Mouse (Mus musculus) CH12.LX (cell line): ENCODE measurements around the gene Grm7. TPM values are rescaled to one million over a fixed set of nuclear protein-coding genes. Genes with fewer than 3 reads are reported as not detected.

Source experiments
- DNase-seq: peaks from one replicate; pipeline ENCODE4 v3.0.0-alpha.2; 2013; ENCODE audit errors: extremely low read depth
- H3K27ac ChIP-seq: 2 replicates; pipeline ENCODE4 v1.5.1; 2012; ENCODE audit warnings: low read depth, mild to moderate bottlenecking, control low read depth, moderate library complexity; ENCODE audit not compliant: insufficient read depth
- H3K27me3 ChIP-seq: replicated peaks from 2 replicates; pipeline ENCODE3; 2012; ENCODE audit warnings: inconsistent platforms
- H3K36me3 ChIP-seq, 2 experiments: replicated peaks in 1 of 2; 2 replicates each; pipeline versions ENCODE3 to v1.6.1; 2012; ENCODE audit warnings: inconsistent platforms in 1 of 2, low read length in 1 of 2, mild to moderate bottlenecking in 1 of 2, mixed read lengths in 1 of 2, moderate library complexity in 1 of 2; ENCODE audit not compliant: control insufficient read depth in 1 of 2, insufficient read depth in 1 of 2
- H3K4me1 ChIP-seq, 2 experiments: 2 replicates each; pipeline ENCODE4 v1.6.1; 2012; ENCODE audit warnings: inconsistent platforms in 1 of 2, moderate library complexity in 1 of 2; ENCODE audit not compliant: insufficient read depth in 2 of 2, control insufficient read depth in 1 of 2
- H3K4me2 ChIP-seq: 2 replicates; pipeline ENCODE4 v1.6.1; 2012; ENCODE audit warnings: low read depth, mild to moderate bottlenecking, control low read depth; ENCODE audit not compliant: poor library complexity, insufficient read depth, severe bottlenecking
- H3K4me3 ChIP-seq, 3 experiments: fragments of 150-350 bp in 1 of 3; sonication (generic) in 1 of 3; replicated peaks in 1 of 3; 2 replicates each; pipeline versions ENCODE3 to v1.5.1; 2011 to 2012; ENCODE audit warnings: low read depth in 2 of 3, low read length in 2 of 3, mild to moderate bottlenecking in 2 of 3, moderate library complexity in 2 of 3, control low read depth in 1 of 3, improper control_type of control experiment in 1 of 3, inconsistent platforms in 1 of 3, mixed read lengths in 1 of 3; ENCODE audit not compliant: poor library complexity in 1 of 3
- H3K79me2 ChIP-seq: replicated peaks from 2 replicates; pipeline ENCODE4 v1.6.1; 2012; ENCODE audit warnings: mild to moderate bottlenecking, moderate library complexity; ENCODE audit not compliant: control insufficient read depth, poor library complexity, insufficient read depth, severe bottlenecking; ENCODE audit errors: extremely low read depth
- H3K9ac ChIP-seq: 2 replicates; pipeline ENCODE4 v1.6.1; 2012; ENCODE audit warnings: low read depth, mild to moderate bottlenecking, control low read depth, moderate library complexity; ENCODE audit not compliant: insufficient read depth
- H3K9me3 ChIP-seq: replicated peaks from 2 replicates; pipeline ENCODE3; 2012; ENCODE audit warnings: low read length, inconsistent platforms, mixed read lengths
- CHD1 ChIP-seq: IDR thresholded peaks from 2 replicates; pipeline ENCODE4 v1.6.1; 2012; ENCODE audit warnings: low read depth, low read length, improper control_type of control experiment, inconsistent platforms
- E2F4 ChIP-seq: IDR thresholded peaks from 2 replicates; pipeline ENCODE4 v1.6.1; 2011; ENCODE audit warnings: low read depth, low read length, improper control_type of control experiment; ENCODE audit not compliant: insufficient replicate concordance
- ELF1 ChIP-seq: IDR thresholded peaks from 2 replicates; pipeline ENCODE4 v1.6.1; 2014; ENCODE audit warnings: low read depth, mild to moderate bottlenecking, inconsistent platforms, low read length, improper control_type of control experiment
- ETS1 ChIP-seq: conservative IDR thresholded peaks from 2 replicates; pipeline ENCODE4 v1.6.1; 2012; ENCODE audit warnings: low read depth, mild to moderate bottlenecking, inconsistent platforms, low read length, improper control_type of control experiment, moderate library complexity
- HCFC1 ChIP-seq: IDR thresholded peaks from 2 replicates; pipeline ENCODE4 v1.6.1; 2012; ENCODE audit warnings: low read depth, mild to moderate bottlenecking, inconsistent platforms, low read length, improper control_type of control experiment
- JUN ChIP-seq: IDR thresholded peaks from 2 replicates; pipeline ENCODE4 v1.6.1; 2011; ENCODE audit warnings: low read depth, mild to moderate bottlenecking, low read length, improper control_type of control experiment, moderate library complexity; ENCODE audit not compliant: insufficient read depth
- KAT2A ChIP-seq: IDR thresholded peaks from 2 replicates; pipeline ENCODE4 v1.6.1; 2012; ENCODE audit warnings: low read length, improper control_type of control experiment, inconsistent platforms; ENCODE audit not compliant: insufficient replicate concordance
- MAFK ChIP-seq: IDR thresholded peaks from 2 replicates; pipeline ENCODE4 v1.6.1; 2011; ENCODE audit warnings: low read length, improper control_type of control experiment; ENCODE audit not compliant: insufficient replicate concordance
- MAX ChIP-seq: IDR thresholded peaks from 2 replicates; pipeline ENCODE4 v1.6.1; 2011; ENCODE audit warnings: low read length, improper control_type of control experiment
- MAZ ChIP-seq: IDR thresholded peaks from 2 replicates; pipeline ENCODE4 v1.6.1; 2012; ENCODE audit warnings: low read depth, mild to moderate bottlenecking, inconsistent platforms, low read length, improper control_type of control experiment, moderate library complexity
- MEF2A ChIP-seq: IDR thresholded peaks from 2 replicates; pipeline ENCODE4 v1.6.1; 2014; ENCODE audit warnings: low read depth, mild to moderate bottlenecking, inconsistent platforms, low read length, improper control_type of control experiment, borderline replicate concordance
- MYC ChIP-seq: IDR thresholded peaks from 2 replicates; pipeline ENCODE4 v1.6.1; 2011; ENCODE audit warnings: low read depth, mild to moderate bottlenecking, improper control_type of control experiment, low read length
- NELFE ChIP-seq: IDR thresholded peaks from 2 replicates; pipeline ENCODE4 v1.6.1; 2011; ENCODE audit warnings: low read depth, low read length, improper control_type of control experiment
- PAX5 ChIP-seq: IDR thresholded peaks from 2 replicates; pipeline ENCODE4 v1.6.1; 2012; ENCODE audit warnings: low read length, inconsistent platforms, mixed read lengths
- POLR2A ChIP-seq: IDR thresholded peaks from 2 replicates; pipeline ENCODE4 v1.6.1; 2011; ENCODE audit warnings: low read depth, mild to moderate bottlenecking, improper control_type of control experiment, low read length
- POLR2AphosphoS2 ChIP-seq: IDR thresholded peaks from 2 replicates; pipeline ENCODE4 v1.6.1; 2011; ENCODE audit warnings: low read depth, low read length, improper control_type of control experiment
- RCOR1 ChIP-seq: conservative IDR thresholded peaks from 2 replicates; pipeline ENCODE4 v1.6.1; 2012; ENCODE audit warnings: low read depth, mild to moderate bottlenecking, inconsistent platforms, low read length, improper control_type of control experiment
- SIN3A ChIP-seq: IDR thresholded peaks from 2 replicates; pipeline ENCODE4 v1.6.1; 2012; ENCODE audit warnings: low read length, improper control_type of control experiment, inconsistent platforms
- SMC3 ChIP-seq: IDR thresholded peaks from 2 replicates; pipeline ENCODE4 v1.6.1; 2011; ENCODE audit warnings: low read depth, low read length, improper control_type of control experiment
- TCF12 ChIP-seq: IDR thresholded peaks from 2 replicates; pipeline ENCODE4 v1.6.1; 2014; ENCODE audit warnings: low read depth, mild to moderate bottlenecking, inconsistent platforms, low read length, improper control_type of control experiment
- UBTF ChIP-seq: IDR thresholded peaks from 2 replicates; pipeline ENCODE4 v1.6.1; 2012; ENCODE audit warnings: low read depth, mild to moderate bottlenecking, inconsistent platforms, low read length, improper control_type of control experiment, moderate library complexity
- USF1 ChIP-seq: IDR thresholded peaks from 2 replicates; pipeline ENCODE4 v1.6.1; 2014; ENCODE audit warnings: low read depth, mild to moderate bottlenecking, inconsistent platforms, low read length, improper control_type of control experiment
- USF2 ChIP-seq: conservative IDR thresholded peaks from 2 replicates; pipeline ENCODE4 v1.6.1; 2011; ENCODE audit warnings: low read depth, low read length, improper control_type of control experiment
- ZKSCAN1 ChIP-seq: IDR thresholded peaks from 2 replicates; pipeline ENCODE4 v1.6.1; 2012; ENCODE audit warnings: low read depth, inconsistent platforms, low read length, improper control_type of control experiment, borderline replicate concordance
- ZMIZ1 ChIP-seq: IDR thresholded peaks from 2 replicates; pipeline ENCODE4 v1.6.1; 2012; ENCODE audit warnings: low read depth, mild to moderate bottlenecking, inconsistent platforms, low read length, improper control_type of control experiment
- ZNF384 ChIP-seq: IDR thresholded peaks from 2 replicates; pipeline ENCODE4 v1.6.1; 2012; ENCODE audit warnings: low read depth, low read length, improper control_type of control experiment, inconsistent platforms
- dilution Hi-C: fragments of 300-500 bp; cut with MboI; formaldehyde crosslinking; loops from 2 replicates; pipeline ENCODE4 v1.14.3; 2020; ENCODE audit warnings: low sequenced_read_pairs; ENCODE audit not compliant: extremely low pct_unique_long_range_greater_than_20kb, extremely low pct_ligation_motif_present
- in situ Hi-C: fragments of 300-500 bp; cut with MboI; formaldehyde crosslinking; loops from 3 replicates; pipeline ENCODE4 v1.14.3; 2019; ENCODE audit warnings: low sequenced_read_pairs, low pct_ligation_motif_present, low pct_unique_long_range_greater_than_20kb, mixed read lengths
- polyA plus RNA-seq: library from polyadenylated mRNA; unstranded; fragments of >175 nt; gene quantifications from 2 replicates; pipeline ENCODE4 v1.2.1, GENCODE M21; 2012; ENCODE audit warnings: low read depth; ENCODE audit not compliant: insufficient read length
- total RNA-seq, 2 experiments: library from RNA; depleted of rRNA; stranded (reverse); fragments of 300-350 nt in 1 of 2; fragments of >200 nt in 1 of 2; gene quantifications; 2 replicates each; pipeline ENCODE4 v1.2.3; 2012 to 2014

Grm7 gene
- total and polyA plus RNA-seq, 3 experiments = not detected

DNA sequence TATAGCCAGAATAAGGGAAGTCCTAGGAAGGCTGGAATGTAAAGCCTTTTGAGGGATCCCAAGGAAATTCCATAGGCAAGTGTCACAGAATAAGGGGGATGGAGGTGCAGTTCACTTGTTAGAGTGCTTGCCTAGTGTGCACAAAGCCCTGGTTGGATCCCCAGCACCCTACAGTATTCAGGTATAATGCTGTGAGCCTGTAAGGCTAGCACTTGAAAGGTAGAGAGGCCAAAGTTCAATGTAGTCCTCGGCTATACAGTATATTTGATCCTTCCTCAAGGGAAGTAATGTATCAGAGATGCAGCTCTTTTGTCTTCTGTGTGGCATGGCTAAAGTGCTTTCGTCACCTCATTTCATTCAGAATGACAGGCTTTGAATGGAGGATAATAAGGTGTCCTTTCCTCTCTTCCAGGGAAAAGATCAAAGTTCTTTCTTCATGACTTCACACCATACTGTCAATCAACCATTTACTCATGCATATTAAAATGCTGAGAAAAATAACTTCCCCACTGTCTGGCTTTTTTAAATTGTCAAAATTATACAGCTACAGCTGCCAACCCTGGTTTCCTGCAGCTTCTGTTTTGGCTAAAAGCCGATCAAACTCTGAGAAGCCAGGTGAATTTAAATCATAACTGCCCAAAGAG lies 658.7 kb downstream of the Grm7 start:
- no peaks in the 10 kb centered on the region for H3K79me2 ChIP-seq
- peaks cover 45% of the 10 kb centered on the region for H3K9me3 ChIP-seq
- no peak overlapping the region for H3K27ac ChIP-seq
- no peaks in the 10 kb centered on the region for H3K36me3 ChIP-seq
- TF ChIP-seq ZNF384 (no peak), MAZ (no peak), USF1 (no peak), E2F4 (no peak), MYC (no peak), RCOR1 (no peak), POLR2A (no peak), ETS1 (no peak), TCF12 (no peak), USF2 (no peak), MAX (no peak), JUN (no peak), ZKSCAN1 (no peak), MAFK (no peak), ZMIZ1 (no peak), CHD1 (no peak), KAT2A (no peak), ELF1 (no peak), SMC3 (no peak), UBTF (no peak)
- H3K4me3 ChIP-seq = no peak overlapping the region
- H3K4me2 ChIP-seq = no peak overlapping the region
- H3K9ac ChIP-seq = no peak overlapping the region
- no peaks in the 10 kb centered on the region for H3K4me1 ChIP-seq
- H3K27me3 ChIP-seq = no peaks in the 10 kb centered on the region
- no peak for DNase-seq
- in situ Hi-C loops (no loop called here), dilution Hi-C loops (no loop called here)

DNA sequence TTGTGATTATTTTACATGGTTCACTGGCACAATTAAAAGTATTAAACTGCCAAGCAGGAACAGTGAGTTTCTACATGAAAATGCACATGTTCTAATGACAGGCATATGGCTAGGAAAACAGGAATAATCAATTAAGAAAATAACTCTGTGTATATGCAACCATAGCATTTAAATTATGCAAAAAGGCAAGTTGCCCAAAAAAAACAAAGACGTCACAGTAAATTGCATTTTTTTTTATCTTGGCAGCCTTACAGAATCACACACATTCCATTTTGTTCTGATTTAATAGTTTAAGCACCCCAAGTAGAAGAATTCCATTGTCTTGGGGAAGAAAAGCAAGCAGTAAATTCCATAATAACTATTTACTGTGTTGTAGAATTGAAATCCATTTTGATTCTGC lies 716.3 kb downstream of the Grm7 start:
- H3K9me3 ChIP-seq = peaks cover 50% of the 10 kb centered on the region
- no peak overlapping the region for H3K27ac ChIP-seq
- no peaks in the 10 kb centered on the region for H3K79me2 ChIP-seq
- no peaks in the 10 kb centered on the region for H3K36me3 ChIP-seq
- in situ Hi-C loops (no loop called here), dilution Hi-C loops (no loop called here)
- H3K27me3 ChIP-seq = no peaks in the 10 kb centered on the region
- H3K4me3 ChIP-seq = no peak overlapping the region
- no peaks in the 10 kb centered on the region for H3K4me1 ChIP-seq
- TF ChIP-seq ZMIZ1 (no peak), HCFC1 (no peak), MAX (no peak), SMC3 (no peak), SIN3A (no peak), ZKSCAN1 (no peak), USF2 (no peak), MAZ (no peak), MYC (no peak), POLR2AphosphoS2 (no peak), KAT2A (no peak), CHD1 (no peak), USF1 (no peak), ELF1 (no peak), E2F4 (no peak), PAX5 (no peak), NELFE (no peak), MEF2A (no peak), RCOR1 (no peak)
- no peak overlapping the region for H3K9ac ChIP-seq
- H3K4me2 ChIP-seq = no peak overlapping the region
- DNase-seq = no peak
